Mouse (Mus musculus) lung, postnatal 0 days (tissue): ENCODE data around the gene Ccni.

ENCODE experiments used
- CTCF ChIP-seq: IDR thresholded peaks from 2 replicates; pipeline ENCODE4 v1.5.1; 2016; ENCODE audit warnings: antibody characterized with exemption, mild to moderate bottlenecking
- EP300 ChIP-seq: IDR thresholded peaks from 2 replicates; pipeline ENCODE4 v1.6.1; 2016; ENCODE audit warnings: antibody characterized with exemption, mild to moderate bottlenecking, control low read depth

GRCm38 (mm10) chr5:93221661-93222060 is 15.4 kb upstream of the Ccni start:
- no peak for TF ChIP-seq CTCF
- no peak for TF ChIP-seq EP300
